Mouse (Mus musculus) midbrain, embryonic 10.5 days (tissue): ENCODE data around the gene Cacna1c. TPM values are rescaled to one million over a fixed set of nuclear protein-coding genes. Genes with fewer than 3 reads are reported as not detected.
"Not testable (repeated sequence)": the region's sequence is repeated elsewhere in the genome, so short reads cannot be mapped to it uniquely, and the experiment has no call there.

Experiments
- DNase-seq: peaks from one replicate; pipeline ENCODE4 v3.0.0-alpha.2; 2017; ENCODE audit warnings: low spot score
- H3K27ac ChIP-seq: fragments of 300-500 bp; sonication (generic); replicated peaks from 2 replicates; pipeline ENCODE4 v1.5.1; 2016; ENCODE audit warnings: mild to moderate bottlenecking
- H3K27me3 ChIP-seq: fragments of 300-500 bp; sonication (generic); 2 replicates; pipeline ENCODE4 v1.6.1; 2016; ENCODE audit warnings: low read depth, mild to moderate bottlenecking; ENCODE audit not compliant: poor library complexity, severe bottlenecking
- H3K36me3 ChIP-seq: fragments of 300-500 bp; sonication (generic); 2 replicates; pipeline ENCODE4 v1.6.1; 2016; ENCODE audit warnings: mild to moderate bottlenecking, moderate library complexity
- H3K4me1 ChIP-seq: fragments of 300-500 bp; sonication (generic); 2 replicates; pipeline ENCODE4 v1.6.1; 2016
- H3K4me3 ChIP-seq: fragments of 300-500 bp; sonication (generic); 2 replicates; pipeline ENCODE4 v1.5.1; 2016; ENCODE audit warnings: mild to moderate bottlenecking, moderate library complexity
- H3K9me3 ChIP-seq: fragments of 300-500 bp; sonication (generic); replicated peaks from 2 replicates; pipeline ENCODE4 v1.6.1; 2016; ENCODE audit warnings: mild to moderate bottlenecking
- WGBS: fragments of 180-500 bp; shearing (Covaris S2); methylation state at CpG from one replicate; pipeline ENCODE4 v1.1.7; 2016; 5-methylcytosine and 5-hydroxymethylcytosine counted together
- polyA plus RNA-seq: library from polyadenylated mRNA; unstranded; fragments of >200 nt; fragmentation: Nextera tagmentation; extraction: Ambion mirVana; gene quantifications from 2 replicates; pipeline ENCODE4 v1.2.1, GENCODE M21; 2016

Cacna1c gene
- polyA plus RNA-seq, 1 experiment from 2014 or later, result 1.5 TPM

GRCm38 (mm10) chr6:118578741-118579140, 617.5 kb downstream of the Cacna1c start:
- H3K36me3 ChIP-seq, result not testable (repeated sequence)

GRCm38 (mm10) chr6:118574351-118574750, 621.9 kb downstream of the Cacna1c start:
- Histone ChIP-seq H3K4me1 (no peaks in the 10 kb centered on the region), H3K27ac (no peak overlapping the region), H3K9me3 (peaks cover 10% of the 10 kb centered on the region; the same call in 1 of the 2 replicates), H3K36me3 (no peaks in the 10 kb centered on the region), H3K27me3 (no peaks in the 10 kb centered on the region), H3K4me3 (no peak overlapping the region)
- WGBS, result 90% methylated on average over 6 of the region's 6 CpGs
- no peak for DNase-seq

More at GRCm38 (mm10) chr6:118578741-118579140, 617.5 kb downstream of the Cacna1c start:
- H3K9me3 ChIP-seq, result peaks cover 10% of the 10 kb centered on the region; the same call in 1 of the 2 replicates
- H3K4me3 ChIP-seq, H3K27me3 ChIP-seq, DNase-seq, H3K4me1 ChIP-seq, H3K27ac ChIP-seq: not testable (repeated sequence)
- WGBS, result 82% methylated on average over 4 of the region's 4 CpGs

- Histone ChIP-seq H3K4me1 (peaks cover 10% of the 10 kb centered on the region), H3K27ac (no peak overlapping the region), H3K9me3 (no peaks in the 10 kb centered on the region), H3K36me3 (0 out of 2 replicates have a peak, but pooled peaks cover 2% of the 10 kb centered on the region), H3K27me3 (no peaks in the 10 kb centered on the region), H3K4me3 (no peak overlapping the region)
- 89% methylated on average over 3 of the region's 3 CpGs for WGBS
- no peak for DNase-seq
Measured at GRCm38 (mm10) chr6:118567816-118568215, 628.4 kb downstream of the Cacna1c start.

GRCm38 (mm10) chr6:118561745-118562609, 634.2 kb downstream of the Cacna1c start, which contains the start of gene Ankrd26:
Gene Ankrd26, minus strand, starts transcription at chr6:118562226.
- peak; percentile 93 for DNase-seq
- 6% methylated on average over 54 of the region's 54 CpGs for WGBS
- Histone ChIP-seq H3K27ac (peak within 1 kb of the TSS; percentile 92), H3K4me1 (peaks cover 42% of the 10 kb centered on the region), H3K9me3 (no peaks in the 10 kb centered on the region), H3K36me3 (peaks cover 24% of the 10 kb centered on the region), H3K27me3 (no peaks in the 10 kb centered on the region), H3K4me3 (peak within 1 kb of the TSS; percentile 76)

- WGBS, result 84% methylated on average over 8 of the region's 8 CpGs
- peak overlapping the region; percentile 92 for H3K27ac ChIP-seq
- no peak for DNase-seq
Measured at GRCm38 (mm10) chr6:118561225-118561624, 635.0 kb downstream of the Cacna1c start.

GRCm38 (mm10) chr6:118538627-118539026, 657.6 kb downstream of the Cacna1c start:
- no peaks in the 10 kb centered on the region for H3K27me3 ChIP-seq
- no peaks in the 10 kb centered on the region for H3K9me3 ChIP-seq
- WGBS, result 94% methylated on average over 4 of the region's 4 CpGs
- H3K27ac ChIP-seq, result no peak overlapping the region
- H3K36me3 ChIP-seq, result peaks cover 95% of the 10 kb centered on the region
- no peaks in the 10 kb centered on the region for H3K4me1 ChIP-seq
- DNase-seq, result no peak
- no peak overlapping the region for H3K4me3 ChIP-seq

More at GRCm38 (mm10) chr6:118561225-118561624, 635.0 kb downstream of the Cacna1c start:
- H3K4me1 ChIP-seq, result peaks cover 42% of the 10 kb centered on the region
- H3K9me3 ChIP-seq, result no peaks in the 10 kb centered on the region
- H3K27me3 ChIP-seq, result no peaks in the 10 kb centered on the region
- H3K4me3 ChIP-seq, result peak overlapping the region; percentile 76
- peaks cover 32% of the 10 kb centered on the region for H3K36me3 ChIP-seq

Other genes with a start within 250 kb of the Cacna1c start
- gene Dcp1b, start 21.2 kb downstream of the Cacna1c start, polyA plus RNA-seq, result 10.5 and 13.8 TPM in 2 replicates
- gene Cacna2d4, start 40.1 kb upstream of the Cacna1c start, polyA plus RNA-seq, result 0.12 TPM in 1 of 2 replicates, not detected in the other
- gene Lrtm2, start 134.3 kb upstream of the Cacna1c start, polyA plus RNA-seq, result 0.25 and 0.26 TPM in 2 replicates
- 36.9 and 37.1 TPM in 2 replicates for gene Adipor2, start 221.3 kb upstream of the Cacna1c start, polyA plus RNA-seq